Mouse (Mus musculus) liver, embryonic 12.5 days (tissue): ENCODE results near the gene Abtb2. TPM values are rescaled to one million over a fixed set of nuclear protein-coding genes. Genes with fewer than 3 reads are reported as not detected.

ENCODE experiments used
- ATAC-seq: fragments of 200-750 bp; cut with Nextera tagmentation; 2 replicates; pipeline ENCODE4 v1.8.0; 2017; ENCODE audit warnings: moderate number of reproducible peaks, mild to moderate bottlenecking, moderate library complexity
- H3K27ac ChIP-seq: fragments of 300-500 bp; sonication (generic); 2 replicates; pipeline ENCODE4 v1.5.1; 2016; ENCODE audit warnings: mild to moderate bottlenecking
- H3K27me3 ChIP-seq: fragments of 300-500 bp; sonication (generic); replicated peaks from 2 replicates; pipeline ENCODE4 v1.6.1; 2016; ENCODE audit warnings: mild to moderate bottlenecking, moderate library complexity
- H3K36me3 ChIP-seq: fragments of 300-500 bp; sonication (generic); 2 replicates; pipeline ENCODE4 v1.6.1; 2016; ENCODE audit warnings: mild to moderate bottlenecking, moderate library complexity
- H3K4me1 ChIP-seq: fragments of 300-500 bp; sonication (generic); 2 replicates; pipeline ENCODE4 v1.6.1; 2016
- H3K4me2 ChIP-seq: fragments of 300-500 bp; sonication (generic); 2 replicates; pipeline ENCODE4 v1.6.1; 2016; ENCODE audit warnings: mild to moderate bottlenecking, moderate library complexity
- H3K4me3 ChIP-seq: fragments of 300-500 bp; sonication (generic); 2 replicates; pipeline ENCODE4 v1.5.1; 2016; ENCODE audit warnings: mild to moderate bottlenecking, moderate library complexity
- H3K9ac ChIP-seq: fragments of 300-500 bp; sonication (generic); 2 replicates; pipeline ENCODE4 v1.6.1; 2016; ENCODE audit warnings: mild to moderate bottlenecking, moderate library complexity
- H3K9me3 ChIP-seq: fragments of 300-500 bp; sonication (generic); replicated peaks from 2 replicates; pipeline ENCODE4 v1.6.1; 2016; ENCODE audit warnings: mild to moderate bottlenecking, moderate library complexity
- WGBS: fragments of 180-500 bp; shearing (Covaris S2); methylation state at CpG from one replicate; pipeline ENCODE4 v1.1.7; 2016; ENCODE audit not compliant: insufficient replicate concordance; 5-methylcytosine and 5-hydroxymethylcytosine counted together
- polyA plus RNA-seq: library from polyadenylated mRNA; unstranded; fragments of >200 nt; fragmentation: Nextera tagmentation; extraction: Ambion mirVana; gene quantifications from 2 replicates; pipeline ENCODE4 v1.2.1, GENCODE M21; 2016

The Abtb2 gene
- polyA plus RNA-seq, 1 experiment from 2014 or later, result 4.1 TPM

DNA sequence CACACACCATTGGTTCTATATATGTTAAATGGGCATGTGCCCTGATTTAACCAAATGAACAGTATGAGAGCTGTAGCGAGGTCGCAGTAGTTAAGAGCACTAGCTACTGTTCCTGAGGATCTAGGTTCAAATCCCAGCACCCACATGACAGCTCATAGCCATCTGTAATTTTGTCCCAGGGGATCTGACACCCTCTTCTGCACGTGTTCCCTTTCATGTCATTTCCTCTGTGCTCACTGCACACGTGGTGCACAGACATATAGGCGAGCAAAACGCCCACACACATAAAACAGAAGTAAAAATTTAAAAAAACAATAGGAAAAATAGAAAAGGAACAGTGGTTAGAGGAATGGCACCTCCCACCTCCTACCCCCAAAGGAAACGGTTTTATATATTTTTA, 61.0 kb downstream of the Abtb2 start:
- Histone ChIP-seq H3K4me3 (no peak overlapping the region), H3K4me1 (peaks cover 13% of the 10 kb centered on the region), H3K9me3 (no peaks in the 10 kb centered on the region), H3K27ac (no peak overlapping the region), H3K9ac (no peak overlapping the region), H3K27me3 (peaks cover 23% of the 10 kb centered on the region; the same call in 1 of the 2 replicates), H3K36me3 (no peaks in the 10 kb centered on the region), H3K4me2 (no peak overlapping the region)
- ATAC-seq, result no peak
- 54% methylated on average over 7 of the region's 7 CpGs for whole genome bisulfite sequencing

DNA sequence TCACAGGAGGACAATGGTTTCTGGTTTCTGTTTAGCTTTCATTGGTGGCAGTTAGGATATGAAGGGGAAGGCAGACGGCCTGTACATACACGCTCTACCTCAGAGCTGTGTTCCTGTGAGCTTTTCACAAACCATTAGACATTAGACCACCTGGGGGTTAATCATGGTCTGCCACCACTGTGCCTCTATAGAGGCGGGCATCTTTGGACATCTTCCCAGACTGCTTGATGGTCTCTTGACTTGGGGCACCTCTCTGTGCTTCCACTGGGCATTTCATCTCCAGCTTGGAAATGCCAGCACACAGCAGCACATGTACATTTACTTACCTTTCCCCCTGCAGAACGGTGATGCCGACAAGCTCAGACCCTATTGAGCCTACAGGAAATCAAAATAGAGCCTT, 63.8 kb downstream of the Abtb2 start:
- H3K27ac ChIP-seq, result no peak overlapping the region
- no peak overlapping the region for H3K4me3 ChIP-seq
- ATAC-seq, result no peak
- peaks cover 25% of the 10 kb centered on the region; the same call in 1 of the 2 replicates for H3K27me3 ChIP-seq
- H3K9ac ChIP-seq, result no peak overlapping the region
- H3K9me3 ChIP-seq, result no peaks in the 10 kb centered on the region
- no peaks in the 10 kb centered on the region for H3K36me3 ChIP-seq
- WGBS, result 65% methylated on average over 5 of the region's 5 CpGs
- H3K4me1 ChIP-seq, result peaks cover 9% of the 10 kb centered on the region
- no peak overlapping the region for H3K4me2 ChIP-seq

DNA sequence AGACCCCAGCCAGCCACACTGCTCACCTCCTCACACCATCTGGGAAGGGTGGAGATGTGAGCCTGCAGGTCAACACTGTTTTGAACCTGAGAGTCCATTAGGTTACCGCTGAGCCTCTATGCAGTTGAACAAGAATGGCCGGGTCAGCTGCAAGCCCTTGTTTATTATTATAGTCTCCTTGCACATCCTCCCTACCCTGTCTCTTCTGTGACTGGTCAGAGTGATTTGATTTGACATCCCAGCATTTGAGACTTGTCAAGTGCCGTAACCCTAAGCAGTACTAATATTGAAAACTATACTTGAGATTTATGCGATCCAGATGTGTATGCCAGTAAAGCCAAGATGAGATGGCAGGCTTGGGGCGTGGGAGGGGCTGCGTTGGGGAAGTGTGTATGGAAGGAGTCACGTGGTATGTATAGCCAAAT, 65.2 kb downstream of the Abtb2 start:
- peaks cover 25% of the 10 kb centered on the region; the same call in 1 of the 2 replicates for H3K27me3 ChIP-seq
- no peak for ATAC-seq
- no peaks in the 10 kb centered on the region for H3K4me1 ChIP-seq
- H3K36me3 ChIP-seq, result no peaks in the 10 kb centered on the region
- no peaks in the 10 kb centered on the region for H3K9me3 ChIP-seq
- H3K27ac ChIP-seq, result no peak overlapping the region
- WGBS, result 71% methylated on average over 7 of the region's 7 CpGs
- no peak overlapping the region for H3K4me2 ChIP-seq
- H3K4me3 ChIP-seq, result no peak overlapping the region
- no peak overlapping the region for H3K9ac ChIP-seq

DNA sequence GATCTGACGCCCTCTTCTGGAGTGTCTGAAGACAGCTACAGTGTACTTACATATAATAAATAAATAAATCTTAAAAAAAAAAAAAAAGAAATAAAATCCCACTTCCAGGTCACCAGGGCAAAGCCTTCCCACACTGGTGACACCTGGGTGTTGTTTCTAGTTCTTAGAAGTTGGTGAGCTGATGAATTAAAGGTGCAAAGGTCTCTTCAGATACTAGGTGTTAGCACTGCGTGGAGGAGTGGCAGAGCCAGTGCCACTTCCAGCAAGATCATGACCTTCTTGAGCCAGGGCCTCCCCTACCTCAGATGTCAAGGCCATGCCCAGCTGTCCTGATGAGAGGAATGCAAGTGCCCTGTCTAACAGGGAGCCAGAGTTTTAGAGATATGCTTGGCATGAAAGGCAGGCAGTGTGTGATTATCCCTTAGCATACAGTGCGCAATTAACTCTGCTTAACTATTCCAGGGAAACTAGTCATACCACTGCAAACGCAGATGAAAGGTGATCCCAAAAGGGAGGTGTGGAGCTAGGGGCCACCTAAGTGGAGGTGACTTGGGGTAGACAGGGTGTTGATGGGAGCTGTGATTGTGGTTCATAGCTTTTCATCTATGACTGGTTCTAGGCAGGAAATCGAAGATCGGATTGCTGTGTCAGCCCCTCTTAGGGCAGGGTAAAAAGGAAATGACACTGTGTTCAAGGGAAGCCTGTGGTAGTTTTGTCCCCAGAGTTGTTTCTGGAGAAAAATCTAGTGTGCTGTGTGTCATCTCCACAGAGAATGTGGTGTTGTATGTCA, 66.2 kb downstream of the Abtb2 start:
- Histone ChIP-seq H3K4me1 (peaks cover 3% of the 10 kb centered on the region), H3K9me3 (no peaks in the 10 kb centered on the region), H3K4me3 (no peak overlapping the region), H3K36me3 (no peaks in the 10 kb centered on the region), H3K27ac (no peak overlapping the region), H3K4me2 (no peak overlapping the region), H3K9ac (no peak overlapping the region), H3K27me3 (peaks cover 23% of the 10 kb centered on the region; the same call in 1 of the 2 replicates)
- no peak for ATAC-seq
- 50% methylated on average over 6 of the region's 6 CpGs for WGBS

DNA sequence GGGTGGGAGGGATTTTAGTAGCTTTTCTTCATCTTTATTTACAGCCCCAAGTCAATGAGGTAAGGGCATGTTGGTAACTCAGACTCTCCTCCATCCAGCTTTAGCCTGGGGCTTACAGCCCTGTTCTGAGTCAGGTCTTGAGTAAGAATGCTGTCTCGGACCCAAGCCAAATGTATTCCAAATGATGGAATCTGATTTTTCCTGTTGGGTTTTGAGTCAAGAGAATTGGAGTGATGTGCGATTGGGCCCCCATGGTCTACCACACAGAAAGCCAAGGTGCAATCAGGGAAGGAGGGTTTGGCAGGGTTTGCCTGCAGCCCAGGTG, 66.8 kb downstream of the Abtb2 start:
- WGBS, result 60% methylated on average over 2 of the region's 2 CpGs
- Histone ChIP-seq H3K27me3 (peaks cover 23% of the 10 kb centered on the region; the same call in 1 of the 2 replicates), H3K36me3 (no peaks in the 10 kb centered on the region), H3K9ac (no peak overlapping the region), H3K27ac (no peak overlapping the region), H3K4me3 (no peak overlapping the region), H3K9me3 (no peaks in the 10 kb centered on the region), H3K4me2 (no peak overlapping the region), H3K4me1 (peaks cover 3% of the 10 kb centered on the region)
- ATAC-seq, result no peak

DNA sequence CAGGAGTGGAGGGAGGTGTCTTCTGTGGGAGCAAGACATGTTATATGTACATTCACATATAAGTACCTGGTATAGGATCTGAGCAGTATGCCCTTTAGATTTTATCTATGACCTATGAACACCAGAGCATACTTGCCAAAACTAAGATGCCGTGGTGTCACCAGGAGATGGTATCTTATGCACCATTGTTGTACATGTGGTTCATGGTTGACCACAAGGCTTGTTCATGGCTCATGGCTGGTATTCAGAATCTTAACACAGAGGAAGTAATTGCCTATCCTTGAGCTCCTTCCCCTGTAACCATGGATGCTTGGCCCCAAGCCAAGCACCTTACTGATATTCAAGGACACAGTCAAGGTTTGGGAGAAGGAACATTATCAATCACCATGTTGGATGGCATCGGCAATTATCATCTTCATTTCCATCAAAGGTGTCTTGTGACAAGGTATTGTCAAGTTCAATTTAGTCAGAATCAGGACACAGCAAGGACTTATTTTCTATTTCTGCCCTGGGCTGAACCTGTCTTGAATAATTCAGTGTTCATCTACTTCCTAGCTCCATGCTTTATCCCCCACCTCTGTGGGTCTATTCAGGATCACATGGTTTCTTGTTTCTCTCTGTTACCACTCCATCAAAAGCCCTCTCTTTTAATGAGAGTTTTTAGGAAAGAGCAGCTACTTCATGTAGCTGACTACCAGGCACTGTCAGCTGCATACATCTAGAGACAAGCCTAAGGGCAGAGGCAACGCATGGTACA, 69.8 kb downstream of the Abtb2 start:
- 74% methylated on average over 3 of the region's 3 CpGs for WGBS
- Histone ChIP-seq H3K9ac (no peak overlapping the region), H3K36me3 (no peaks in the 10 kb centered on the region), H3K9me3 (no peaks in the 10 kb centered on the region), H3K4me1 (peaks cover 3% of the 10 kb centered on the region), H3K4me2 (no peak overlapping the region), H3K27me3 (peaks cover 9% of the 10 kb centered on the region; the same call in 1 of the 2 replicates), H3K27ac (no peak overlapping the region), H3K4me3 (no peak overlapping the region)
- ATAC-seq, result no peak

DNA sequence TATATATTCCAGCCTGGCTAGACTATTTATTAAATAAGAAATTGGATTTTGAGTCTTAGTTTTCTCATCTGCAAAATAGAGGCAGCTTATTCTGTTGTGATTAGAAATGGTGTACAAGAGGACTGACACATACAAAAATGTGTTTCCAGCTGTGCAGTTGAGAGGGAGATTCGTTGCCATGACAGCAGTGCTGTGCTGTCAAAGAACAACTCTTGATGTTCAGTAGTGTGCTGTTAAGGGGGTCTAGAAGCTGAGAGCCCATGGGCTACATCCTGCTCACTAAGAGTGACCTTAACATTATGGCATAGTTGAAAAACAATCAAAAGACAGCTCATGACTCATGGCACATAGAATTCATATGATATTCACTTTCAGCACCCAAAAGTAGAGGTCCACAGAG, 71.3 kb downstream of the Abtb2 start:
- Histone ChIP-seq H3K9ac (no peak overlapping the region), H3K4me3 (no peak overlapping the region), H3K4me2 (no peak overlapping the region), H3K9me3 (no peaks in the 10 kb centered on the region), H3K4me1 (peaks cover 3% of the 10 kb centered on the region), H3K27ac (no peak overlapping the region), H3K36me3 (no peaks in the 10 kb centered on the region), H3K27me3 (peaks cover 9% of the 10 kb centered on the region; the same call in 1 of the 2 replicates)
- ATAC-seq, result no peak
- 56% methylated on average over 1 of the region's 1 CpGs for WGBS

DNA sequence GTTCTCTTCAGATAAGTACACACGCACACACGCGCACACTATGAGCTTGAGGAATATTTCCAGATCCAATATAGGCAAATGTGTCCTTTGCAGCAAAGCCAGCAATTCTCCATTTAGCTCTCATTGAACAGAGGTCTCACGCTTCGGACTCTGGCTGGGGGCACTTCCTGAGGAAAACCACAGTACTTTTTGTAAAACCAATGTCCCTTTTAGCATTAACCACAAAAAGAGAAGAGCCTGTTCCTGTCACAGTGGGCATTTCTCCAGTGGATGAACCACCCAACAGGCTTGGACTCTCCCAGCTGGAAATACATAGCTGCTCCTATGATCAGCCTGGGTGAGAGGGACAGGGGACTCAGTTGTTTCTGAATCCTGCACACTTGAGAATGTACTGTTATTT, 71.8 kb downstream of the Abtb2 start:
- peaks cover 3% of the 10 kb centered on the region for H3K4me1 ChIP-seq
- H3K9ac ChIP-seq, result no peak overlapping the region
- no peaks in the 10 kb centered on the region for H3K36me3 ChIP-seq
- H3K27me3 ChIP-seq, result peaks cover 9% of the 10 kb centered on the region; the same call in 1 of the 2 replicates
- 45% methylated on average over 5 of the region's 5 CpGs for WGBS
- no peaks in the 10 kb centered on the region for H3K9me3 ChIP-seq
- no peak overlapping the region for H3K27ac ChIP-seq
- H3K4me3 ChIP-seq, result no peak overlapping the region
- ATAC-seq, result no peak
- no peak overlapping the region for H3K4me2 ChIP-seq

DNA sequence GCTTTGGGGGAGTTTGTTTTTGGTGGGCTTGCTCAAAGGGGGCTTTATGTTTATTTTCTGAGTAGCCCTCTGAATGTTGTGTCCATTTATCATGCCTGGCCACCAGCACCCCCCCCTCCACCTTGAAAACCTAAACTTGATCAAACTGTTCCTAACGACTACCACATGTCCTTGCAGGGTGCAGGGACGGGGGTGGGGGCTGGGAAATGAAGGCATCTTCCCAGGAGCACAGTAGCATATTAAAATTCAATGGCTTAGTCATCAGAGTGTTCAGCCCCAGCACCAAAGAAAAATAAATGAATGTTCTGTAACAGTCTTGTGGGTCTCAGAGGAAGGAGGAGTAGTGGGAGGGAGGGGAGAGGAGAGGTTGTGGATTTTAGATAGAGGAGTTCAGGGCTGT, 73.6 kb downstream of the Abtb2 start:
- ATAC-seq, result no peak
- Histone ChIP-seq H3K27ac (no peak overlapping the region), H3K36me3 (no peaks in the 10 kb centered on the region), H3K9ac (no peak overlapping the region), H3K9me3 (no peaks in the 10 kb centered on the region), H3K4me2 (no peak overlapping the region), H3K4me3 (no peak overlapping the region), H3K27me3 (peaks cover 17% of the 10 kb centered on the region; the same call in 1 of the 2 replicates), H3K4me1 (peaks cover 3% of the 10 kb centered on the region)
- 36% methylated on average over 2 of the region's 2 CpGs for WGBS

DNA sequence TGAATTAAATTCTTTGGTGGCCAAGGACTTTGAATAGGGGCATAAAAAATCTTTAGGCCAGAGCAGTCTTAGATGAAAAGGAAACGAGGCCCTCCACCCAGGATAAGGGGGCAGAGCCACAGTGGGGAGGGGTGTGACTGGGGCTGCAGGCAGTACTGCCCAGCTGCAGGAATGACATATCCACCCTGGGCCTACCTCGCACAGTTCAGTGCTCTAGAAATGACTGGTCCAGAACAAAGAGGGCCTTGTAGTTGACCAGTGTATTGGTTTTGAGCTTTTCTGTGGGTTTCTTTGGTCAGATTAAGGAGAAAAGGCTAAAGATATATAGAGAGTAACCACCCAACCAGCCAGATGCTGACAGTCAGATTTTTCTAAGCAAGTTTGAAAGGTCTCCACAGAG, 74.8 kb downstream of the Abtb2 start:
- H3K36me3 ChIP-seq, result no peaks in the 10 kb centered on the region
- ATAC-seq, result no peak
- H3K9ac ChIP-seq, result no peak overlapping the region
- peaks cover 3% of the 10 kb centered on the region for H3K4me1 ChIP-seq
- 40% methylated on average over 2 of the region's 2 CpGs for WGBS
- no peak overlapping the region for H3K27ac ChIP-seq
- H3K4me3 ChIP-seq, result no peak overlapping the region
- H3K9me3 ChIP-seq, result no peaks in the 10 kb centered on the region
- H3K4me2 ChIP-seq, result no peak overlapping the region
- H3K27me3 ChIP-seq, result peaks cover 14% of the 10 kb centered on the region; the same call in 1 of the 2 replicates

DNA sequence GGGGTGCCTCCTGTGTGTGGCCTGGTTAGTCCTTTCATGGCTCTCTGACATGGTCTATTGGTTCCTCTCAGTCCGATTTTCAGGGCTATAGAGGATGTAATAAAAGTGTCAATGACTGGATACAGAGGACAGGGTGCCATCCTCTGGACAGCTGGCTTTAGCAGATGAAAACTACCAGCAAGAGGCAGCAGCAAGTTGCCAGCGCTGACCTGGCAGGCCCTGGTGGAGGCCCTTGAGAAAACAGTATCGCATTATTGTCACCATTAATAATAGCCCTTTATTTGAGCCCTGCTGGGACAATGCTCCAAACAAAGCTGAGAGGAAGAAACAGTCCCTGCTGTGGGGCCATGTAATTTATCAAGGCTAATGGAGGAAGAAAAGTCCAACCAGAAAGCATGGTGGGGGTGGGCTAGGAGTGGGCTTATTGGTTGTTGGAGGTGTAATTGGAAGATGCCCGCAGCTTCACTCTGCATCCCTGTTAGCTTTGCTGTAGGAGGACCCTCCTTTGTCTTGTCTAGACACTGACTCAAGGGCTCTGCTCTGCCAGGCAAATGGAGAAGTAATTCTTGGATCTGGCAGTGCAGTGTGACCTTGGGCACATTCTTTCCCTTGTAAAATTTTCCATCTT, 77.6 kb downstream of the Abtb2 start:
- ATAC-seq, result no peak
- no peak overlapping the region for H3K9ac ChIP-seq
- H3K4me2 ChIP-seq, result no peak overlapping the region
- no peak overlapping the region for H3K27ac ChIP-seq
- 67% methylated on average over 4 of the region's 4 CpGs for WGBS
- H3K9me3 ChIP-seq, result no peaks in the 10 kb centered on the region
- no peaks in the 10 kb centered on the region for H3K4me1 ChIP-seq
- peaks cover 19% of the 10 kb centered on the region; the same call in 1 of the 2 replicates for H3K27me3 ChIP-seq
- no peaks in the 10 kb centered on the region for H3K36me3 ChIP-seq
- H3K4me3 ChIP-seq, result no peak overlapping the region

DNA sequence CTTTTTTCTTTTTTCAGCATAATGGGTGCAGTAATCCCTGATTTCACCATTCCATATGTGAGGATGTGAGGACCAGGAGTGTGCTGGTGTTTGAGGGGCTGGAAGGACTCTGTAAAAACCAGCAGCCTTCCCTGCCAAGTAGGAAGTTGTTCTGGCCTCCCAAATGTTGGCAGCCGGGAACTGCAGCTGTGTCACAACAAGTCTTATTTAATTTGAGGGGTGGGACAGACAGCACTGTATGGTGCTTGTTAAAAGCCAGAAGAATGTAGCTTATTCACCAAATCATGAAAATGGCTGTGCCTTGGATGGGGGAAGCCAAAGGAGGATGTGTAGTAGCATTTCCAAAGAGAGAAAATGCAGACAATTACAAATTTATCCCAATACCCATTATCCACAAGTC, 78.3 kb downstream of the Abtb2 start:
- Histone ChIP-seq H3K4me1 (no peaks in the 10 kb centered on the region), H3K27me3 (peaks cover 19% of the 10 kb centered on the region; the same call in 1 of the 2 replicates), H3K4me2 (no peak overlapping the region), H3K4me3 (no peak overlapping the region), H3K9me3 (no peaks in the 10 kb centered on the region), H3K36me3 (no peaks in the 10 kb centered on the region), H3K27ac (no peak overlapping the region), H3K9ac (no peak overlapping the region)
- WGBS, result 69% methylated on average over 1 of the region's 1 CpGs
- ATAC-seq, result no peak
